Mouse (Mus musculus) adrenal gland, adult (tissue): Measurements from ENCODE around the gene Lmo1.
"Not testable (repeated sequence)": the region's sequence is repeated elsewhere in the genome, so short reads cannot be mapped to it uniquely, and the experiment has no call there.

Experiments used
- DNase-seq, 2 experiments: peaks; one replicate each; pipeline ENCODE4 v3.0.0; 2022 to 2023; ENCODE audit warnings: low spot score in 1 of 2; ENCODE audit not compliant: inconsistent age in 2 of 2

Lmo1 gene

DNA sequence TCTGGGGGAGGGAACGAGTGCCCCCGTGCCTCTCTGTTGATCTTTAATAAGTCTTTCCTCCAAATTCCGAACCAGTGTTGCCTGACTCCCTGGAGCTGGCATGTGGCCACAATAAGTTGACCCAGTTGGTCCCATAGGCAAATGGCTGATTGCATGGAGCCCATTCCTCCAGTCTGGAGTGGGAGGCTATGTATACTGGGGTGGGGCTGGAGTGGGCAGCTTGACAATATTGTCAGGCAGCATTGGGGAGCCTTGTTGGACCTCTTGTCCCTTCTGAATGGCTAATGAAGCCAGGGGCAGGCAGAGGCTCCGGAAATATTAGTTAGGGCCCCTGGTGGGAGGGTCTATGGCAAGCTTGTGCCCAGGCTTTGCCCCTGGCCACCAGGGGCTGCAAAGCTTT, 59.1 kb downstream of the Lmo1 start:
- DNase-seq: no peak

DNA sequence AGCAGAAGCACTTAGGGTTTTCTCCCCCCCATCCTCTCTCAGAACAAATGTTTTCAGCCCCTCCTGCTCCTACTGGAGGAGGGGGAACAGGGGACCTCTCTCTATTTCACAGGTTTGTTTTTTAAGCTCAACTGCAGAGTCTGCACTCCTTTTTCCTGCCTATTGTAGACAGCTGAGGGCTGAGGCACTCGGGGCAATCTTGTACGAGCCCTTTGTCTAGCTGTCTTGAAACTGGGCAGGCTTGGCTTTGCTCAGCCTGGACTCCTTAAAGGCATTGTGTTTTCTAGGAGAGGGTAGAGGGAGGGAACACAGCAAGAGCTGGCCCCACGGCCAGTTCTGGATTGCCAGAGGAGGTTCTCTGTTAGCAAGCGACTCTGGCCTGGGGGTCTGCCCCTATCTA, 59.5 kb downstream of the Lmo1 start:
- not testable (repeated sequence) for DNase-seq

DNA sequence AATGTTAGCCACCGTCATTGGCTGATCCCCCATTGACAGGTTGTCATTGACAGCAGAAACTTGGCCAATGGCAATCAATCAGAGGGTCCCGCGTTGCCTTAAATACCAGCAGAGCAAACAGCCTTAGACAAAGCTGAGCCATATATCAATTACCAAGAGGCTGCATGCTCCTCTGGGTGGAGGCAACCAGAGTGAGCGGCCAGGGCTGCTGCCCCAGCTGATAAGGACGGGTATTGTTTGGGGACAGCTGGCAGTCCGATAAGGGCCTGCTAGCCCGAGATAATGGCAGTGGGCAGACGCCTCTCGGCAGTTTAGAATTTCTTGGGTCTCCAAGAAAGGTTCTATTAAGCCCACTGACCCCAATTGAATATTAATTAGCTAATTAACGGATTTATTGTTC, 60.1 kb downstream of the Lmo1 start:
- no peak for DNase-seq

- no peak for DNase-seq
Measured at GRCm38 (mm10) chr7:109111000-109111399, 64.0 kb downstream of the Lmo1 start.

GRCm38 (mm10) chr7:109104894-109105293, 70.1 kb downstream of the Lmo1 start:
- no peak for DNase-seq

DNA sequence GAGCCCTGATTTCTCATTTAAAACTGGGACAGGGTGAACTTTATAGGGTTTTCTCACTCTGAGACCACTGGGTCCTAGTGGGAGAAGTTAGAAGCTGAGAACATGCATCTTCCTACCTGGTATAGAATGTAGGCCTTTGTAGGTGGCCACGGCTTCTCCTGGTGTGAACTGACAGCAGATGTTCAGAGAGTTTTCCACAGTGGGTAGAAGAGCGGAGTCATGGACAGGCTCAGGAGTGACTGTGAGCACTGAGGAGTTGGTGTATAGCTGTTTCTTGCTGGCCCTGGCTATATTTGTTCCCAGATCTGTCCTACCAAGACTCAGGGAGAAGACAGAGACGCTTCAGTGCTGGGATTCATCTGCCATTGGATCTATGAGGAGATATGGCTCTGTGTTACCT, 73.8 kb downstream of the Lmo1 start:
- DNase-seq: no peak

DNA sequence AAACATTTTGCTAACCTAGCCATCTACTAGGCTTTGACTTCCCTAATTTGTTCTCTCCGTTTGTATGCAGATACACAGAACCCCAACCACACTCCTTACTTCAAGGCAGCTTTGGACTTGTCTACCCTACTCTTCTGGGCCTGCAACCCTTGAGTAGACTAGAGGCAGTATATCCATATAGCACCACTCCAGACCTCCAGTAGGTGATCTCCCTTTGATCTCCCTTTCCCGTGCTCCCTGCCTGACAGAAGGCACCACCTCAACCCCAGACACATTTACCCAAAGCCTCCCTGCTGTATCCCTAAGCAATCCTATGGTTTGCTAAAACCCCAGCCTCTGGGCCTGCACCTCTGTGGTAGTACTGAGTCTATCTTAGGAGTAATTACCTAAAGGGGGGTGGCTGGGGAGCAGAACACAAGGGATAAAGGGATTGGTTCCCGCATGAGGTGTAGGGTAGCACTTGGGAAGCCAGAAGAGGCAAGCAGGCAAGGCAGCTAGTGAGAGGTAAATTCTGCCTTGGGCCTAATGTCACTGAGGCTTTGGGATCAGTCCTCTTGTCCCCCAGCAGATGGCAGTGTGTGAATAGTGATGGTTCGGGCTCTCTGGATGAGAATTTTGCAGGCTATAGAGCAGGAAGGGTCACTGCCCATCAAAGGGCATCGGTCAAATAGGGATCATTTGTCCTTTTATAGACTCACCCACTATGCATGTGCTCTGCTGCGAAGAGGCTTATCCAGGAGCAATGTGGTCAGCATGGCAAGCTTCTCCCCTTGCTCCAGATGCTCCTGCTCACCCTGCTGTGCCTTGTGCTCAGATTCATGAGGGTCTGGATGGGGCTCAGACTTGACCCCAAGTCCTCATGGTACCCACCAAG, 76.6 kb downstream of the Lmo1 start:
- peak; percentile 22 to 78 for DNase-seq

DNA sequence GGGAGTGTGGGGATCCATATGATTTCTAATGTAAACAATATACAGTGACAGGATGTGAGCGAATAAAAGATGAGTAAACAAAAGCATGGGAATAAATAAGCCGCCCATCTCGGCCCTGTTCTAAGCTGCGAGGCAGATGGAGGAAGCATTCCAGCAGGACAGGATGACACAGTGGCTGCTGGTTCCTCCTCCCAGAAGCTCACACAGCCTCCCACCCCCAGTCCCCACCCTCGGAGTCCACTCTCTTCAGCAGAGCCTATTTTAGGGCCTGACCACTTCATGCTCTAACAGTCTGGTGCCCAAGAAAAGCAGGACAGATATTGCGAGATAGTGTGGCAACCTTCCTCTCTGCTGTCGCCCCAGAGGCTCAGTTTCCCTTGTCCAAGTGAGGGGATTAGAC, 77.8 kb downstream of the Lmo1 start:
- no peak for DNase-seq

- no peak for DNase-seq
Measured at GRCm38 (mm10) chr7:109096618-109097017, 78.4 kb downstream of the Lmo1 start.

DNA sequence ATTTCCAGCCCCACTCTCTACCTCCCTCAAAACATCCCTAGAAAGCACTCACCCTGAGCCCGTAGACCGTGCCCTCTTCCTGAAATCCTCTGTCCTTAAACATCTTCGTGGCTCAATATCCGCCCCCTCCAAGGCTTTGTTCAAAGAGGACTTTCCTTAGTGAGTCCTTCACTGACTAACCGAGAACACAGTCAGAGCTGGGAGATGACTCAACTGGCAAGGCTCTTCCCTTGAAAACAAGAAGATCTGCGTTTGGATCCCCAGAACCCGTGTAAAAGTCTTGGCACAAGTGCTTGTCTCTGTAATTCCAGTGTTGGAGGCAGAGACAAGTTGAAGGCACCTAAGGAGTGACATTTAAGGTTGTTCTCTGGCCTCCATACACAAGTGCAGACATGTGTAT, 80.7 kb downstream of the Lmo1 start:
- DNase-seq: peak in 1 of 2 experiments; percentile 55

DNA sequence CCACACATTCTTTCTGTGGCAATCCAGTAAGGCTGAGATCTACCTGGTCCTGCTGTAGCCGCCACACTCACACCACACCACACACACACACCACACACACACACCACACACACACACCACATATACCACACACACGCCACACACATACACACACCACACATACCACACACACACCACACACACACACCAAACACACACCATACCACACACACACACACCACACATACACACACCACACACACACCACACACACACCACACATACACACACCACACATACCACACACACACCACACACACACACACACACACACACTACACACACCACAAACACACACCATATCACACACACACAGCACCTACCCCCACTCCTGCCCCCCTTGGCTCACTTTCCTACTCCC, 83.7 kb downstream of the Lmo1 start:
- DNase-seq: not testable (repeated sequence)
